Mouse (Mus musculus) liver, adult 2 months (tissue): Measurements from ENCODE around the gene Rbm20.

ENCODE experiments used
- CTCF ChIP-seq: fragments of 200-500 bp; IDR thresholded peaks from 2 replicates; pipeline ENCODE4 v1.5.1; 2011; ENCODE audit warnings: low read depth, low read length, control low read depth
- POLR2A ChIP-seq: fragments of 200-500 bp; IDR thresholded peaks from 2 replicates; pipeline ENCODE4 v1.6.1; 2011; ENCODE audit warnings: low read length, control low read depth; ENCODE audit not compliant: insufficient read depth; ENCODE audit errors: extremely low read depth

GRCm38 (mm10) chr19:53852699-53853451 is 175.8 kb downstream of the Rbm20 start:
- TF ChIP-seq CTCF (no peak), POLR2A (no peak)
